8 mouse cellular contexts compared by ENCODE assay signal in the genomic region with DNA sequence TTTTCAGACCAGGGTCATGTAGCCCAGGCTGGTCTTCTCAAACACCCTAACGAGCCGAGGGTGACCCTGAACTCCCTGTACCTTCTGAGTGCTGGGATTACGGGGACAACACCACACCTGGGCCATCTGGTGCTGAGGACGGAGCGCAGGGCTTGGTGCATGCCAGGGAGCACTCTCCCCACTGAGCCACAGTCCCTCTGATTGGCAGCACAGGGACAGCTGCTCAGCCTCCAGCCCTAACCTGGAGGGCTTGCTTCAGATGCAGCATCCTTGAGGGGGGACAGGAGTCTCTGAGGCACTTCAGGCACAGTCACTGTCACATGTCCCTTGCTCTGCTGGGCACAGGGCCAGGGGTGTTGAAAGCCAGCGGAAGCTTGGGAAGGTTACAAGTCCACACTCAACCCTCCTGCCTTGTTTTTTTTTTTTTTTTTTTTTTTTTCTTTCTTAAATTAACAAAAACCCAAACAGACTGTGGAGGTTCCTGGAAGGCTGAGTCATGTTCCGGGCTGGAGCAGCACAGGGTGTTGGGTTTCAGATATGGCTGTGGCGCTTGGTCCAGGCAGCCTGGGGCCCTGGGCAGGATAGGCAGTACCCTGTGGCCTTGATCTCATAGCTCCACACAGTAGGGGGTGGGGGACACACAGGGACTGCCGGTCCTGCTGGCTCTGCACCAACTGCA. TPM values are rescaled to one million over a fixed set of nuclear protein-coding genes. Genes with fewer than 3 reads are reported as not detected.
DNase-seq lines count a peak whose midpoint lies in the region; ATAC-seq lines count a peak whose summit lies in the region.

No protein-coding gene starts in this region.

- intact Hi-C loops in heart, postnatal 10 days (cut with DNase I) = loop anchor here (5.0 kb wide), 1 partner anchor 41 kb away; no protein-coding TSS in a partner anchor

- DNase-seq in 416B (ENCODE audit: low read depth) = peak; percentile 99
- peak; percentile 95 for DNase-seq in fibroblast of lung, adult 2 months (ENCODE audit: low read depth)
- DNase-seq in heart, postnatal 10 days = peak; percentile 92 to 93
- DNase-seq in layer of hippocampus, adult 18-20 months (ENCODE audit: low spot score in 2 of 2) = peak; percentile 25 to 67
- peak; percentile 91 to 93 for DNase-seq in lung, adult 18-20 months
- peak; percentile 75 for DNase-seq in urinary bladder, postnatal 25 days (ENCODE audit: low spot score)

- H3K27ac ChIP-seq in brown adipose tissue, adult 24 weeks (replicated peaks; ENCODE audit: low read depth, low read length) = peak overlapping the region; percentile 80

- H3K4me1 ChIP-seq in brown adipose tissue, adult 24 weeks (ENCODE audit: control insufficient read depth, insufficient read depth, insufficient read length, low read length) = peaks cover 44% of the 10 kb centered on the region

- H3K4me3 ChIP-seq in brown adipose tissue, adult 24 weeks (ENCODE audit: insufficient read depth, low read depth, low read length) = no peak overlapping the region

- 0 out of 2 replicates have a peak, but pooled peaks have one; percentile 14 for ATAC-seq in neutrophil, adult 5-6 weeks (ENCODE audit: extremely low read depth, insufficient number of reproducible peaks, low FRiP score, poor library complexity, severe bottlenecking)

RNA-seq across cellular contexts. Expression of a gene that starts 24.0 kb away (rescaled TPM):
- polyA plus RNA-seq in brown adipose tissue, adult 24 weeks (2012; ENCODE audit: insufficient read depth, insufficient read length, missing spikeins) = 2,282 and 3,621 TPM in 2 replicates
- 100 to 1,000 TPM; 551 to 562 TPM for total RNA-seq in heart, postnatal 10 days (2021)
- total RNA-seq in layer of hippocampus, adult 18-20 months (2021) = 100 to 1,000 TPM; 509 to 545 TPM
- 206 and 276 TPM in 2 replicates for total RNA-seq in neutrophil, adult 5-6 weeks (2017)

RNA-seq across cellular contexts. Expression of a gene that starts 31.4 kb away (rescaled TPM):
- polyA plus RNA-seq in brown adipose tissue, adult 24 weeks (2012; ENCODE audit: insufficient read depth, insufficient read length, missing spikeins) = 78.3 and 85.8 TPM in 2 replicates
- total RNA-seq in heart, postnatal 10 days (2021) = 10 to 100 TPM; 79.0 to 79.1 TPM
- 10 to 100 TPM; 88.2 to 93.9 TPM for total RNA-seq in layer of hippocampus, adult 18-20 months (2021)
- 47.7 and 66.4 TPM in 2 replicates for total RNA-seq in neutrophil, adult 5-6 weeks (2017)

RNA-seq across cellular contexts. Expression of a gene that starts 34.4 kb away (rescaled TPM):
- polyA plus RNA-seq in brown adipose tissue, adult 24 weeks (2012; ENCODE audit: insufficient read depth, insufficient read length, missing spikeins) = 14.3 and 16.2 TPM in 2 replicates
- 10 to 100 TPM; 15.1 to 17.6 TPM for total RNA-seq in heart, postnatal 10 days (2021)
- total RNA-seq in layer of hippocampus, adult 18-20 months (2021) = 10 to 100 TPM; 16.3 to 16.9 TPM
- total RNA-seq in neutrophil, adult 5-6 weeks (2017) = 232 and 238 TPM in 2 replicates

RNA-seq across cellular contexts. Expression of a gene that starts 44.6 kb away (rescaled TPM):
- polyA plus RNA-seq in brown adipose tissue, adult 24 weeks (2012; ENCODE audit: insufficient read depth, insufficient read length, missing spikeins) = 113 and 121 TPM in 2 replicates
- total RNA-seq in heart, postnatal 10 days (2021) = 100 to 1,000 TPM; 110 to 112 TPM
- total RNA-seq in layer of hippocampus, adult 18-20 months (2021) = 100 to 1,000 TPM; 101 to 102 TPM
- 229 and 235 TPM in 2 replicates for total RNA-seq in neutrophil, adult 5-6 weeks (2017)

RNA-seq across cellular contexts. Expression of a gene that starts 54.5 kb away (rescaled TPM):
- 1.8 and 2.6 TPM in 2 replicates for polyA plus RNA-seq in brown adipose tissue, adult 24 weeks (2012; ENCODE audit: insufficient read depth, insufficient read length, missing spikeins)
- 1 to 10 TPM; 5.0 to 6.1 TPM for total RNA-seq in heart, postnatal 10 days (2021)
- total RNA-seq in layer of hippocampus, adult 18-20 months (2021) = 1 to 10 TPM; 4.1 to 4.2 TPM
- total RNA-seq in neutrophil, adult 5-6 weeks (2017) = 695 and 736 TPM in 2 replicates

Comparison
In these comparisons a context has a peak if more than half of its experiments do, and no peak if none do; other contexts are left out.
1. DNase-seq: peak in every context shown above with its lines; median percentile 99 in 416B; 95 in fibroblast of lung, adult 2 months; 92 in heart, postnatal 10 days; 92 in lung, adult 18-20 months; 75 in urinary bladder, postnatal 25 days; 46 in layer of hippocampus, adult 18-20 months.
2. RNA of a gene that starts 34.4 kb away (total RNA-seq): 232 to 238 TPM in neutrophil, adult 5-6 weeks; 15.1 to 17.6 TPM in heart, postnatal 10 days and 16.3 to 16.9 TPM in layer of hippocampus, adult 18-20 months; every median in the first group is over 10 times any median in the second.